Mouse (Mus musculus) forebrain, embryonic 10.5 days (tissue): ENCODE measurements around the gene Spsb3. TPM values are rescaled to one million over a fixed set of nuclear protein-coding genes. Genes with fewer than 3 reads are reported as not detected.

Experiments used
- DNase-seq: peaks from one replicate; pipeline ENCODE4 v3.0.0-alpha.2; 2017; ENCODE audit warnings: low spot score; ENCODE audit errors: extremely low spot score
- H3K27ac ChIP-seq: fragments of 300-500 bp; sonication (generic); 2 replicates; pipeline ENCODE4 v1.5.1; 2016; ENCODE audit warnings: mild to moderate bottlenecking
- H3K27me3 ChIP-seq: fragments of 300-500 bp; sonication (generic); 2 replicates; pipeline ENCODE4 v1.6.1; 2016; ENCODE audit warnings: mild to moderate bottlenecking; ENCODE audit not compliant: poor library complexity, severe bottlenecking
- H3K36me3 ChIP-seq: fragments of 300-500 bp; sonication (generic); replicated peaks from 2 replicates; pipeline ENCODE4 v1.6.1; 2016; ENCODE audit warnings: mild to moderate bottlenecking, moderate library complexity
- H3K4me1 ChIP-seq: fragments of 300-500 bp; sonication (generic); 2 replicates; pipeline ENCODE4 v1.6.1; 2016
- H3K4me3 ChIP-seq: fragments of 300-500 bp; sonication (generic); 2 replicates; pipeline ENCODE4 v1.5.1; 2016; ENCODE audit warnings: mild to moderate bottlenecking, moderate library complexity
- H3K9me3 ChIP-seq: fragments of 300-500 bp; sonication (generic); 2 replicates; pipeline ENCODE4 v1.6.1; 2016; ENCODE audit warnings: mild to moderate bottlenecking, moderate library complexity
- WGBS: fragments of 180-500 bp; shearing (Covaris S2); methylation state at CpG from one replicate; pipeline ENCODE4 v1.1.7; 2016; 5-methylcytosine and 5-hydroxymethylcytosine counted together
- polyA plus RNA-seq: library from polyadenylated mRNA; unstranded; fragments of >200 nt; fragmentation: Nextera tagmentation; extraction: Ambion mirVana; gene quantifications from 2 replicates; pipeline ENCODE4 v1.2.1, GENCODE M21; 2016

Spsb3 gene
- 42.8 and 45.3 TPM in 2 replicates for polyA plus RNA-seq

- H3K27ac ChIP-seq = peak within 1 kb of the TSS; percentile 87
- peaks cover 36% of the 10 kb centered on the region for H3K4me1 ChIP-seq
- H3K36me3 ChIP-seq = peaks cover 59% of the 10 kb centered on the region
- no peaks in the 10 kb centered on the region for H3K9me3 ChIP-seq
- WGBS = under 1% methylated on average over 69 of the region's 69 CpGs
- peak; percentile 98 for DNase-seq
- peak within 1 kb of the TSS; percentile 77 for H3K4me3 ChIP-seq
- no peaks in the 10 kb centered on the region for H3K27me3 ChIP-seq
These were observed at the start of gene Spsb3, which contains the start of gene Nubp2 for GRCm38 (mm10) chr17:24886134-24886931. TSS of gene Spsb3 (plus strand) at chr17:24886643. TSS of gene Nubp2 (minus strand) at chr17:24886349.

GRCm38 (mm10) chr17:24839842-24840241 is 46.6 kb upstream of the Spsb3 start, which contains the start of gene Hagh:
TSS of gene Hagh (plus strand) at chr17:24840143.
- DNase-seq = no peak
- WGBS = 69% methylated on average over 8 of the region's 8 CpGs

GRCm38 (mm10) chr17:24840341-24840740 is 46.1 kb upstream of the Spsb3 start:
- no peaks in the 10 kb centered on the region for H3K4me1 ChIP-seq
- no peak overlapping the region for H3K4me3 ChIP-seq
- WGBS = 71% methylated on average over 5 of the region's 5 CpGs
- H3K27ac ChIP-seq = no peak overlapping the region
- H3K9me3 ChIP-seq = no peaks in the 10 kb centered on the region
- peaks cover 14% of the 10 kb centered on the region for H3K27me3 ChIP-seq
- no peak for DNase-seq
- no peaks in the 10 kb centered on the region for H3K36me3 ChIP-seq

More at GRCm38 (mm10) chr17:24839842-24840241, 46.6 kb upstream of the Spsb3 start, which contains the start of gene Hagh:
- Histone ChIP-seq H3K27me3 (peaks cover 11% of the 10 kb centered on the region), H3K36me3 (no peaks in the 10 kb centered on the region), H3K4me1 (no peaks in the 10 kb centered on the region), H3K4me3 (no peak within 1 kb of the TSS), H3K9me3 (no peaks in the 10 kb centered on the region), H3K27ac (no peak within 1 kb of the TSS)

- no peaks in the 10 kb centered on the region for H3K36me3 ChIP-seq
- peaks cover 14% of the 10 kb centered on the region for H3K27me3 ChIP-seq
- no peak overlapping the region for H3K4me3 ChIP-seq
- WGBS = 49% methylated on average over 4 of the region's 4 CpGs
- H3K27ac ChIP-seq = no peak overlapping the region
- H3K4me1 ChIP-seq = no peaks in the 10 kb centered on the region
- H3K9me3 ChIP-seq = no peaks in the 10 kb centered on the region
- no peak for DNase-seq
These were observed 45.3 kb upstream of the Spsb3 start for GRCm38 (mm10) chr17:24841133-24841532.

- Histone ChIP-seq H3K4me3 (no peak overlapping the region), H3K27ac (no peak overlapping the region), H3K4me1 (no peaks in the 10 kb centered on the region), H3K27me3 (peaks cover 14% of the 10 kb centered on the region), H3K9me3 (no peaks in the 10 kb centered on the region), H3K36me3 (no peaks in the 10 kb centered on the region)
- WGBS = 62% methylated on average over 2 of the region's 2 CpGs
- DNase-seq = no peak
These were observed 43.8 kb upstream of the Spsb3 start for GRCm38 (mm10) chr17:24842631-24843030.

- H3K27me3 ChIP-seq = peaks cover 14% of the 10 kb centered on the region
- DNase-seq = no peak
These were observed 41.9 kb upstream of the Spsb3 start for GRCm38 (mm10) chr17:24844525-24844924.

GRCm38 (mm10) chr17:24847386-24847785 is 39.1 kb upstream of the Spsb3 start:
- peaks cover 28% of the 10 kb centered on the region for H3K4me1 ChIP-seq
- WGBS = 94% methylated on average over 1 of the region's 1 CpGs

More at GRCm38 (mm10) chr17:24844525-24844924, 41.9 kb upstream of the Spsb3 start:
- H3K36me3 ChIP-seq = no peaks in the 10 kb centered on the region
- H3K27ac ChIP-seq = no peak overlapping the region
- WGBS = 53% methylated on average over 9 of the region's 9 CpGs
- H3K4me3 ChIP-seq = no peak overlapping the region
- peaks cover 13% of the 10 kb centered on the region for H3K4me1 ChIP-seq
- H3K9me3 ChIP-seq = no peaks in the 10 kb centered on the region

GRCm38 (mm10) chr17:24848600-24849031 is 37.8 kb upstream of the Spsb3 start:
- Histone ChIP-seq H3K36me3 (peaks cover 5% of the 10 kb centered on the region; the same call in 1 of the 2 replicates), H3K27me3 (peaks cover 26% of the 10 kb centered on the region), H3K9me3 (no peaks in the 10 kb centered on the region), H3K27ac (no peak overlapping the region), H3K4me1 (peaks cover 28% of the 10 kb centered on the region), H3K4me3 (peak overlapping the region; percentile 81)
- no peak for DNase-seq

More at GRCm38 (mm10) chr17:24847386-24847785, 39.1 kb upstream of the Spsb3 start:
- Histone ChIP-seq H3K4me3 (no peak overlapping the region), H3K36me3 (no peaks in the 10 kb centered on the region), H3K27me3 (peaks cover 26% of the 10 kb centered on the region), H3K9me3 (no peaks in the 10 kb centered on the region), H3K27ac (no peak overlapping the region)
- DNase-seq = no peak

- Histone ChIP-seq H3K27me3 (peaks cover 19% of the 10 kb centered on the region), H3K4me1 (peaks cover 28% of the 10 kb centered on the region), H3K36me3 (peaks cover 7% of the 10 kb centered on the region; the same call in 1 of the 2 replicates), H3K9me3 (no peaks in the 10 kb centered on the region), H3K4me3 (peak overlapping the region; percentile 81), H3K27ac (peak overlapping the region; percentile 94)
- WGBS = under 1% methylated on average over 21 of the region's 21 CpGs
- DNase-seq = no peak
These were observed 36.7 kb upstream of the Spsb3 start for GRCm38 (mm10) chr17:24849733-24850064.

GRCm38 (mm10) chr17:24850065-24850772 is 36.2 kb upstream of the Spsb3 start, which contains the start of gene Fahd1:
TSS of gene Fahd1 (minus strand) at chr17:24850364.
- H3K27ac ChIP-seq = peak within 1 kb of the TSS; percentile 94
- H3K36me3 ChIP-seq = peaks cover 7% of the 10 kb centered on the region; the same call in 1 of the 2 replicates
- WGBS = under 1% methylated on average over 58 of the region's 58 CpGs
- peaks cover 15% of the 10 kb centered on the region for H3K27me3 ChIP-seq
- peak within 1 kb of the TSS; percentile 81 for H3K4me3 ChIP-seq
- peaks cover 28% of the 10 kb centered on the region for H3K4me1 ChIP-seq
- DNase-seq = peak; percentile 99
- no peaks in the 10 kb centered on the region for H3K9me3 ChIP-seq

GRCm38 (mm10) chr17:24850773-24851127 is 35.7 kb upstream of the Spsb3 start:
- peaks cover 28% of the 10 kb centered on the region for H3K4me1 ChIP-seq
- DNase-seq = no peak
- no peaks in the 10 kb centered on the region for H3K9me3 ChIP-seq
- peaks cover 7% of the 10 kb centered on the region; the same call in 1 of the 2 replicates for H3K36me3 ChIP-seq
- peak overlapping the region; percentile 94 for H3K27ac ChIP-seq
- peaks cover 15% of the 10 kb centered on the region for H3K27me3 ChIP-seq
- WGBS = 2% methylated on average over 20 of the region's 20 CpGs
- H3K4me3 ChIP-seq = peak overlapping the region; percentile 81

GRCm38 (mm10) chr17:24851381-24852125 is 34.9 kb upstream of the Spsb3 start:
- peaks cover 9% of the 10 kb centered on the region; the same call in 1 of the 2 replicates for H3K36me3 ChIP-seq
- peaks cover 15% of the 10 kb centered on the region for H3K27me3 ChIP-seq
- WGBS = 83% methylated on average over 10 of the region's 10 CpGs
- H3K4me1 ChIP-seq = peaks cover 28% of the 10 kb centered on the region
- peak overlapping the region; percentile 81 for H3K4me3 ChIP-seq
- DNase-seq = no peak
- H3K9me3 ChIP-seq = no peaks in the 10 kb centered on the region
- H3K27ac ChIP-seq = no peak overlapping the region
